Mouse (Mus musculus) kidney, adult 18-20 months (tissue): ENCODE data around the gene Uck1.

Experiments used
- DNase-seq: peaks from one replicate; pipeline ENCODE4 v3.0.0; 2021

Gene Uck1

GRCm38 (mm10) chr2:32218541-32219334 is 41.2 kb downstream of the Uck1 start:
- DNase-seq: peak; percentile 76

GRCm38 (mm10) chr2:32218113-32218512 is 41.8 kb downstream of the Uck1 start:
- DNase-seq: no peak

- no peak for DNase-seq
Observed at GRCm38 (mm10) chr2:32217656-32218055, 42.3 kb downstream of the Uck1 start.

- no peak for DNase-seq
Observed at GRCm38 (mm10) chr2:32216506-32216905, 43.5 kb downstream of the Uck1 start.

- DNase-seq: no peak
Observed at GRCm38 (mm10) chr2:32215576-32215975, 44.4 kb downstream of the Uck1 start.

GRCm38 (mm10) chr2:32213000-32213399 is 47.0 kb downstream of the Uck1 start:
- no peak for DNase-seq

- DNase-seq: no peak
Observed at GRCm38 (mm10) chr2:32211689-32212088, 48.3 kb downstream of the Uck1 start.

- DNase-seq: peak; percentile 56
Observed at GRCm38 (mm10) chr2:32207682-32208081, 52.3 kb downstream of the Uck1 start.
